Comparison of ENCODE assay signal across 21 mouse cellular contexts in genomic region chr11:23730120-23730519, GRCm38 (mm10). TPM values are rescaled to one million over a fixed set of nuclear protein-coding genes. Genes with fewer than 3 reads are reported as not detected.
DNase-seq lines count a peak whose midpoint lies in the region; ATAC-seq and TF ChIP-seq lines count a peak whose summit lies in the region.
"Had no signal": no experiment of that assay in that cellular context is flagged by ENCODE, and none has a peak within 500 bp of the region (broad histone marks: within the 10 kb centered on the region; RNA-seq: fewer than 3 reads in every experiment).

No protein-coding gene starts in this region.

- no peak overlapping the region for H3K4me2 ChIP-seq in liver, embryonic 14.5 days (ENCODE audit: low read depth)
- H3K4me2 ChIP-seq in stomach, embryonic 15.5 days = no peak overlapping the region
- H3K4me2 ChIP-seq: embryonic facial prominence, embryonic 12.5 days; liver, embryonic 15.5 days; midbrain, embryonic 13.5 days had no signal

- H3K27ac ChIP-seq in liver, embryonic 14.5 days = no peak overlapping the region
- no peak overlapping the region for H3K27ac ChIP-seq in stomach, embryonic 15.5 days
- H3K27ac ChIP-seq: embryonic facial prominence, embryonic 12.5 days; heart, embryonic 10.5 days; hindbrain, embryonic 10.5 days; liver, embryonic 15.5 days; midbrain, embryonic 13.5 days had no signal

- peak; percentile 28; the same call in 1 of the 2 replicates for ATAC-seq in liver, embryonic 14.5 days (ENCODE audit: insufficient read depth)
- ATAC-seq in stomach, embryonic 15.5 days (ENCODE audit: insufficient read depth, low FRiP score, low read depth) = peak; percentile 82
- ATAC-seq: forebrain, postnatal 0 days; hindbrain, embryonic 16.5 days; midbrain, embryonic 13.5 days had no signal

- no peaks in the 10 kb centered on the region for H3K27me3 ChIP-seq in liver, embryonic 14.5 days (ENCODE audit: control insufficient read depth, insufficient read depth, low read length)
- H3K27me3 ChIP-seq in stomach, embryonic 15.5 days (replicated peaks) = no peaks in the 10 kb centered on the region
- H3K27me3 ChIP-seq: embryonic facial prominence, embryonic 12.5 days; liver, embryonic 15.5 days; midbrain, embryonic 13.5 days had no signal

- H3K9ac ChIP-seq in liver, embryonic 14.5 days (replicated peaks) = no peak overlapping the region
- no peak overlapping the region for H3K9ac ChIP-seq in stomach, embryonic 15.5 days
- H3K9ac ChIP-seq: embryonic facial prominence, embryonic 12.5 days; forebrain, postnatal 0 days; liver, embryonic 15.5 days; midbrain, embryonic 13.5 days had no signal

- H3K4me3 ChIP-seq in liver, embryonic 14.5 days (ENCODE audit: insufficient read depth in 1 of 2, low read depth in 2 of 2, low read length in 2 of 2) = no peak overlapping the region
- no peak overlapping the region for H3K4me3 ChIP-seq in stomach, embryonic 15.5 days (replicated peaks)
- H3K4me3 ChIP-seq: embryonic facial prominence, embryonic 12.5 days; heart, embryonic 10.5 days; hindbrain, embryonic 10.5 days; liver, embryonic 15.5 days; midbrain, embryonic 13.5 days had no signal

- no peak for TF ChIP-seq EP300 in liver, embryonic 14.5 days (IDR thresholded peaks at IDR 0.05; ENCODE audit: low read depth)

- peak; percentile 39 for DNase-seq in heart, adult 11 months
- no peak for DNase-seq in heart, adult 9 months (ENCODE audit: low spot score in 2 of 2)
- DNase-seq in lung, postnatal 25 days (ENCODE audit: low spot score) = peak; percentile 14
- DNase-seq in lung, postnatal 14 days = no peak
- DNase-seq in liver, embryonic 14.5 days (ENCODE audit: low read depth in 3 of 3, low spot score in 3 of 3) = no peak
- DNase-seq in heart, postnatal 36 days = no peak
- no peak for DNase-seq in kidney, postnatal 25 days
- DNase-seq: adrenal gland, postnatal 36 days; cerebellum, adult 11 months; cerebellum, postnatal 10 days; forebrain, postnatal 0 days; gastrocnemius, postnatal 36 days; kidney, adult 18-20 months; thymus, postnatal 14 days had no signal

- no peak for TF ChIP-seq CTCF in liver, embryonic 14.5 days (IDR thresholded peaks at IDR 0.05; ENCODE audit: low read depth)

- 29% methylated on average over 4 of the region's 4 CpGs for WGBS in liver, embryonic 14.5 days (ENCODE audit: insufficient replicate concordance)
- WGBS in stomach, embryonic 15.5 days = 69% methylated on average over 4 of the region's 4 CpGs

- intact Hi-C loops in heart, postnatal 36 days (cut with DNase I) = no loop called here

- H3K4me1 ChIP-seq in liver, embryonic 14.5 days (replicated peaks; ENCODE audit: control insufficient read depth in 2 of 2, insufficient read depth in 2 of 2, low read length in 1 of 2) = no peaks in the 10 kb centered on the region
- no peaks in the 10 kb centered on the region for H3K4me1 ChIP-seq in stomach, embryonic 15.5 days
- H3K4me1 ChIP-seq: embryonic facial prominence, embryonic 12.5 days; heart, embryonic 10.5 days; hindbrain, embryonic 10.5 days; liver, embryonic 15.5 days; midbrain, embryonic 13.5 days had no signal

- H3K9me3 ChIP-seq in liver, embryonic 14.5 days (ENCODE audit: control insufficient read depth, low read length) = no peaks in the 10 kb centered on the region
- no peaks in the 10 kb centered on the region for H3K9me3 ChIP-seq in stomach, embryonic 15.5 days
- H3K9me3 ChIP-seq: embryonic facial prominence, embryonic 12.5 days; heart, embryonic 10.5 days; hindbrain, embryonic 10.5 days; liver, embryonic 15.5 days; midbrain, embryonic 13.5 days had no signal

- H3K36me3 ChIP-seq in liver, embryonic 14.5 days (replicated peaks; ENCODE audit: control insufficient read depth, insufficient read depth, low read depth) = peaks cover 3% of the 10 kb centered on the region
- H3K36me3 ChIP-seq in stomach, embryonic 15.5 days = peaks cover 3% of the 10 kb centered on the region

RNA-seq across cellular contexts. Expression of gene Rel, which starts 40.6 kb away (rescaled TPM):
- polyA plus RNA-seq in liver, embryonic 14.5 days (2012; rRNA removed) = 0.52 and 0.55 TPM in 2 replicates
- 0.37 and 0.52 TPM in 2 replicates for polyA plus RNA-seq in liver, embryonic 14.5 days (2014; fragmentation: Nextera tagmentation; extraction: Ambion mirVana)
- 1.2 and 1.3 TPM in 2 replicates for polyA plus RNA-seq in stomach, embryonic 15.5 days (2015; fragmentation: Nextera tagmentation; extraction: Ambion mirVana)
- 1 to 10 TPM; 8.1 to 8.5 TPM for total RNA-seq in heart, postnatal 36 days (2021)

Comparison
In these comparisons a context has a peak if more than half of its experiments do, and no peak if none do; other contexts are left out.
1. DNase-seq: peak in heart, adult 11 months (single experiment) and lung, postnatal 25 days (single experiment); none in heart, adult 9 months (0 of 2), lung, postnatal 14 days (single experiment), liver, embryonic 14.5 days (0 of 3), heart, postnatal 36 days (0 of 2) and kidney, postnatal 25 days (0 of 2).